Mouse (Mus musculus): ENCODE measurements at regions not wholly inside any gene's neighbourhood (a gene's known extent, or its start where the extent isn't known, plus 50 kb on each side); places are given as distances from the start of the nearest gene placed in this dataset.

- no peaks in the 10 kb centered on the region for H3K36me3 ChIP-seq (ENCODE audit: control insufficient read depth, insufficient read depth, low read length)
- H3K27ac ChIP-seq (ENCODE audit: insufficient read depth, low read length), result no peak overlapping the region
- WGBS, result 77% methylated on average over 4 of the region's 4 CpGs
- H3K27me3 ChIP-seq (ENCODE audit: control insufficient read depth, insufficient read depth, low read length), result no peaks in the 10 kb centered on the region
- no peak for TF ChIP-seq POLR2A (IDR thresholded peaks at IDR 0.05; ENCODE audit: low read depth, low read length)
- TF ChIP-seq CTCF (IDR thresholded peaks at IDR 0.05; ENCODE audit: extremely low read depth, insufficient read depth, insufficient read length, insufficient replicate concordance), result no peak
- no peak for DNase-seq (ENCODE audit: low read depth in 1 of 2, low spot score in 2 of 2)
- no peaks in the 10 kb centered on the region for H3K4me1 ChIP-seq (ENCODE audit: control insufficient read depth, insufficient read depth, insufficient read length)
- no peak overlapping the region for H3K4me3 ChIP-seq (ENCODE audit: extremely low read depth, insufficient read depth, insufficient read length)
Observed at GRCm38 (mm10) chr16:86371652-86372051, 470.0 kb upstream of the Adamts5 start.

GRCm38 (mm10) chr16:86368449-86368848, 466.8 kb upstream of the Adamts5 start:
- Histone ChIP-seq H3K27ac (ENCODE audit: insufficient read depth, low read length) (no peak overlapping the region), H3K4me1 (ENCODE audit: control insufficient read depth, insufficient read depth, insufficient read length) (no peaks in the 10 kb centered on the region), H3K36me3 (ENCODE audit: control insufficient read depth, insufficient read depth, low read length) (no peaks in the 10 kb centered on the region), H3K27me3 (ENCODE audit: control insufficient read depth, insufficient read depth, low read length) (no peaks in the 10 kb centered on the region), H3K4me3 (ENCODE audit: extremely low read depth, insufficient read depth, insufficient read length) (no peak overlapping the region)
- no peak for DNase-seq (ENCODE audit: low read depth in 1 of 2, low spot score in 2 of 2)
- 79% methylated on average over 5 of the region's 5 CpGs for WGBS
- no peak for TF ChIP-seq POLR2A (IDR thresholded peaks at IDR 0.05; ENCODE audit: low read depth, low read length)
- no peak for TF ChIP-seq CTCF (IDR thresholded peaks at IDR 0.05; ENCODE audit: extremely low read depth, insufficient read depth, insufficient read length, insufficient replicate concordance)

- no peak for TF ChIP-seq CTCF (IDR thresholded peaks at IDR 0.05; ENCODE audit: extremely low read depth, insufficient read depth, insufficient read length, insufficient replicate concordance)
- TF ChIP-seq POLR2A (IDR thresholded peaks at IDR 0.05; ENCODE audit: low read depth, low read length), result no peak
- 87% methylated on average over 1 of the region's 1 CpGs for WGBS
- no peak overlapping the region for H3K27ac ChIP-seq (ENCODE audit: insufficient read depth, low read length)
- no peaks in the 10 kb centered on the region for H3K27me3 ChIP-seq (ENCODE audit: control insufficient read depth, insufficient read depth, low read length)
- H3K4me1 ChIP-seq (ENCODE audit: control insufficient read depth, insufficient read depth, insufficient read length), result no peaks in the 10 kb centered on the region
- DNase-seq (ENCODE audit: low read depth in 1 of 2, low spot score in 2 of 2), result no peak
- no peaks in the 10 kb centered on the region for H3K36me3 ChIP-seq (ENCODE audit: control insufficient read depth, insufficient read depth, low read length)
- no peak overlapping the region for H3K4me3 ChIP-seq (ENCODE audit: extremely low read depth, insufficient read depth, insufficient read length)
Observed at GRCm38 (mm10) chr16:86366197-86366596, 464.6 kb upstream of the Adamts5 start.

DNA sequence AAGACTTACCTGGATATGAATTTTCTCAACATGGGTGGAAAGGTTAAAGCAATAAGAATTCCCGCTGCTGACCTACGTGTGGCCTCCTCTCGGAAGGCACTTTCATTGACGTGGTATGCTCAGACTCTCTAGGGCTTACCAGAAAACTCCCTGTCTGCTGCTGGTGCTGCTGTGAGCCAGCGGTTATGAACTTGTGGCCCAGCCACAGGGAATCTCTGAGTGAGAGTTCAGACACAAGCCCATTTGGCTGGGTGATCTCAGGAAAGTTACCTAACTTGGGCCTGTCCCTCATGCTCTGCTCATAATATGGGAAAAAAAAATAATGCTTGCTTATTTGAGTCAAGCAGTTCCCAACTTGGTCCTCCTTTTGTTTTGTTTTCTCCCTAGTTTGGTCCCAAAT, 459.5 kb upstream of the Adamts5 start:
- H3K27ac ChIP-seq (ENCODE audit: insufficient read depth, low read length), result no peak overlapping the region
- 88% methylated on average over 5 of the region's 5 CpGs for WGBS
- no peaks in the 10 kb centered on the region for H3K36me3 ChIP-seq (ENCODE audit: control insufficient read depth, insufficient read depth, low read length)
- no peak for DNase-seq (ENCODE audit: low read depth in 1 of 2, low spot score in 2 of 2)
- H3K4me1 ChIP-seq (ENCODE audit: control insufficient read depth, insufficient read depth, insufficient read length), result no peaks in the 10 kb centered on the region
- H3K27me3 ChIP-seq (ENCODE audit: control insufficient read depth, insufficient read depth, low read length), result no peaks in the 10 kb centered on the region
- H3K4me3 ChIP-seq (ENCODE audit: extremely low read depth, insufficient read depth, insufficient read length), result no peak overlapping the region
- TF ChIP-seq POLR2A (IDR thresholded peaks at IDR 0.05; ENCODE audit: low read depth, low read length), result no peak
- TF ChIP-seq CTCF (IDR thresholded peaks at IDR 0.05; ENCODE audit: extremely low read depth, insufficient read depth, insufficient read length, insufficient replicate concordance), result no peak

- no peaks in the 10 kb centered on the region for H3K27me3 ChIP-seq (ENCODE audit: control insufficient read depth, insufficient read depth, low read length)
- no peak overlapping the region for H3K4me3 ChIP-seq (ENCODE audit: extremely low read depth, insufficient read depth, insufficient read length)
- no peak for DNase-seq (ENCODE audit: low read depth in 1 of 2, low spot score in 2 of 2)
- WGBS, result 88% methylated on average over 2 of the region's 2 CpGs
- H3K36me3 ChIP-seq (ENCODE audit: control insufficient read depth, insufficient read depth, low read length), result no peaks in the 10 kb centered on the region
- H3K4me1 ChIP-seq (ENCODE audit: control insufficient read depth, insufficient read depth, insufficient read length), result no peaks in the 10 kb centered on the region
- H3K27ac ChIP-seq (ENCODE audit: insufficient read depth, low read length), result no peak overlapping the region
- no peak for TF ChIP-seq POLR2A (IDR thresholded peaks at IDR 0.05; ENCODE audit: low read depth, low read length)
- TF ChIP-seq CTCF (IDR thresholded peaks at IDR 0.05; ENCODE audit: extremely low read depth, insufficient read depth, insufficient read length, insufficient replicate concordance), result no peak
Observed at GRCm38 (mm10) chr16:86355036-86355435, 453.4 kb upstream of the Adamts5 start.

- no peaks in the 10 kb centered on the region for H3K36me3 ChIP-seq (ENCODE audit: control insufficient read depth, insufficient read depth, low read length)
- no peak overlapping the region for H3K27ac ChIP-seq (ENCODE audit: insufficient read depth, low read length)
- no peak for TF ChIP-seq CTCF (IDR thresholded peaks at IDR 0.05; ENCODE audit: extremely low read depth, insufficient read depth, insufficient read length, insufficient replicate concordance)
- no peak for TF ChIP-seq POLR2A (IDR thresholded peaks at IDR 0.05; ENCODE audit: low read depth, low read length)
- H3K27me3 ChIP-seq (ENCODE audit: control insufficient read depth, insufficient read depth, low read length), result no peaks in the 10 kb centered on the region
- H3K4me1 ChIP-seq (ENCODE audit: control insufficient read depth, insufficient read depth, insufficient read length), result no peaks in the 10 kb centered on the region
- no peak for DNase-seq (ENCODE audit: low read depth in 1 of 2, low spot score in 2 of 2)
- 87% methylated on average over 5 of the region's 5 CpGs for WGBS
- H3K4me3 ChIP-seq (ENCODE audit: extremely low read depth, insufficient read depth, insufficient read length), result no peak overlapping the region
Observed at GRCm38 (mm10) chr16:86347753-86348152, 446.1 kb upstream of the Adamts5 start.

DNA sequence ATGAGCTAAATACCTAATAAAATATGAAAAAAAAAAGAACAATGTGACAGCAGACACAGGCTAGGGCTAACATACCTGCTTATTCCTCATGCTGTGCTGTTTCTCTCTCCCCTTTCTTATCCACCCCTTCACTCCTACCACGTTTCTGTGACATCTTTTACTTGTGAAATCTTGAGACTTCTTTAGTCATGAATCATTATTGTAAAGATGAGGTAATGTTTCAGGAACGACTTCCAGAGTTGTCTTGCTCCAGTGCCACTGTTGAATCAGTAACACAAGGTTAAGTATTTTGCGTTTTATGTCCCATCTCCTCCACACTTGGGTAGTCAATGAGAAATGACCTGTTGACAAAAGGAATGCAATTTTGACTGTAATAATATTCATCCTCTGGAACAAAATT, 445.3 kb upstream of the Adamts5 start:
- DNase-seq (ENCODE audit: low read depth in 1 of 2, low spot score in 2 of 2), result no peak
- TF ChIP-seq CTCF (IDR thresholded peaks at IDR 0.05; ENCODE audit: extremely low read depth, insufficient read depth, insufficient read length, insufficient replicate concordance), result no peak

More for the DNA sequence above, 445.3 kb upstream of the Adamts5 start:
- no peaks in the 10 kb centered on the region for H3K27me3 ChIP-seq (ENCODE audit: control insufficient read depth, insufficient read depth, low read length)
- H3K4me1 ChIP-seq (ENCODE audit: control insufficient read depth, insufficient read depth, insufficient read length), result no peaks in the 10 kb centered on the region
- WGBS, result 63% methylated on average over 3 of the region's 3 CpGs
- H3K4me3 ChIP-seq (ENCODE audit: extremely low read depth, insufficient read depth, insufficient read length), result no peak overlapping the region
- H3K27ac ChIP-seq (ENCODE audit: insufficient read depth, low read length), result no peak overlapping the region
- H3K36me3 ChIP-seq (ENCODE audit: control insufficient read depth, insufficient read depth, low read length), result no peaks in the 10 kb centered on the region

All from spleen, adult 2 months (tissue).